Mouse (Mus musculus) heart, postnatal 0 days (tissue): ENCODE data around the gene 4933402D24Rik. TPM values are rescaled to one million over a fixed set of nuclear protein-coding genes. Genes with fewer than 3 reads are reported as not detected.
A peak's percentile ranks its signal among the peaks of the same experiment; 100 is the strongest.

Source experiments
- ATAC-seq: fragments of 200-750 bp; cut with Nextera tagmentation; 2 replicates; pipeline ENCODE4 v1.8.0; 2017; ENCODE audit warnings: low read depth, moderate number of reproducible peaks, moderate library complexity; ENCODE audit not compliant: insufficient read depth
- DNase-seq: peaks from one replicate; pipeline ENCODE4 v3.0.0-alpha.2; 2016; ENCODE audit warnings: low spot score
- H3K27ac ChIP-seq: fragments of 300-500 bp; sonication (generic); 2 replicates; pipeline ENCODE4 v1.5.1; 2014; ENCODE audit warnings: low read depth, mild to moderate bottlenecking
- H3K27me3 ChIP-seq: fragments of 300-500 bp; sonication (generic); 2 replicates; pipeline ENCODE4 v1.6.1; 2014; ENCODE audit warnings: low read length, mixed read lengths; ENCODE audit not compliant: control insufficient read depth, insufficient read depth
- H3K36me3 ChIP-seq: fragments of 300-500 bp; sonication (generic); replicated peaks from 2 replicates; pipeline ENCODE4 v1.6.1; 2014; ENCODE audit warnings: low read length, mixed read lengths; ENCODE audit not compliant: control insufficient read depth, insufficient read depth
- H3K4me1 ChIP-seq: fragments of 300-500 bp; sonication (generic); 2 replicates; pipeline ENCODE4 v1.6.1; 2014; ENCODE audit warnings: antibody characterized with exemption; ENCODE audit not compliant: control insufficient read depth, insufficient read depth
- H3K4me2 ChIP-seq: fragments of 300-500 bp; sonication (generic); 2 replicates; pipeline ENCODE4 v1.6.1; 2014; ENCODE audit warnings: low read depth, mild to moderate bottlenecking, low read length, moderate library complexity
- H3K4me3 ChIP-seq: fragments of 300-500 bp; sonication (generic); 2 replicates; pipeline ENCODE4 v1.5.1; 2014; ENCODE audit warnings: low read depth, low read length
- H3K9ac ChIP-seq: fragments of 300-500 bp; sonication (generic); replicated peaks from 2 replicates; pipeline ENCODE4 v1.6.1; 2014; ENCODE audit warnings: low read depth, low read length, mixed read lengths
- H3K9me3 ChIP-seq: fragments of 300-500 bp; sonication (generic); replicated peaks from 2 replicates; pipeline ENCODE4 v1.6.1; 2016; ENCODE audit warnings: low read length; ENCODE audit not compliant: control insufficient read depth
- CTCF ChIP-seq: IDR thresholded peaks from 2 replicates; pipeline ENCODE4 v1.5.1; 2016; ENCODE audit warnings: antibody characterized with exemption, control low read depth, low read depth
- EP300 ChIP-seq: IDR thresholded peaks from 2 replicates; pipeline ENCODE4 v1.6.1; 2016; ENCODE audit warnings: antibody characterized with exemption, low read depth
- WGBS: fragments of 180-500 bp; shearing (Covaris S2); extraction: QIAGEN DNeasy Blood & Tissue Kit; methylation state at CpG from one replicate; pipeline ENCODE4 v1.1.7; 2014; 5-methylcytosine and 5-hydroxymethylcytosine counted together
- polyA plus RNA-seq: library from polyadenylated mRNA; unstranded; fragments of >200 nt; fragmentation: Nextera tagmentation; extraction: Ambion mirVana; gene quantifications from 2 replicates; pipeline ENCODE4 v1.2.1, GENCODE M21; 2015
- total RNA-seq: library from RNA; depleted of rRNA; stranded (reverse); fragments of >200 nt; gene quantifications from 2 replicates; pipeline ENCODE4 v1.2.3, GENCODE M21; 2014; ENCODE audit warnings: low replicate concordance; rRNA removed

4933402D24Rik gene
- total and polyA plus RNA-seq, 2 experiments from 2014 or later = 0.08 TPM; not detected in 1

GRCm38 (mm10) chr1:63730240-63730771 lies 38.8 kb downstream of the 4933402D24Rik start, which contains the start of the genes Mdh1b and Fastkd2:
Mdh1b (minus strand) TSS chr1:63730318.
Fastkd2 (plus strand) TSS chr1:63730614.
- H3K27ac ChIP-seq = no peak within 1 kb of the TSS
- TF ChIP-seq EP300 (no peak), CTCF (no peak)
- H3K4me2 ChIP-seq = peak within 1 kb of the TSS; percentile 69

DNA sequence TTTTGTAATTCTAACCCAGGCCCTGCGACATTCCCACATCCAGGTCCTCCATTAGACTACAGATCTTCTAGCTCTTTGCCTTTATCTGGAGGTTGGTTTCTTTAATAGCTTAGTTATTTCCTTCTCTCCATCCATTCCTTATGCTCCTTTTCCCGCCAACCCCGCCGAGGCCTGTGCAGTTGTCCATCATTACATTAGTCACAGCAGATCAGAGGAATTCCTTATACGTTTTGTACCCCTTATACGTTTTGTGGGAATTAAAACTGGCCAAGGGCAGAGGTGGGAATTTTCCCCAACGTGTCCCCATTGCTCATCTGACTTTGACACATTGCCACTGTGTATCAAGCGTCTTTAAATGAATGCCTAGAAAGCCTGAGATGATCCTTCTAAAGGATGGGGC lies 39.3 kb downstream of the 4933402D24Rik start:
- no peak for TF ChIP-seq CTCF
- no peak for TF ChIP-seq EP300
- ATAC-seq = no peak
- peaks cover 13% of the 10 kb centered on the region for H3K4me1 ChIP-seq
- no peaks in the 10 kb centered on the region for H3K27me3 ChIP-seq
- H3K4me3 ChIP-seq = peak overlapping the region; percentile 64
- WGBS = 49% methylated on average over 8 of the region's 8 CpGs
- H3K9me3 ChIP-seq = no peaks in the 10 kb centered on the region
- H3K36me3 ChIP-seq = no peaks in the 10 kb centered on the region; the same call in 1 of the 2 replicates
- H3K4me2 ChIP-seq = peak overlapping the region; percentile 69
- H3K9ac ChIP-seq = no peak overlapping the region
- no peak for DNase-seq
- H3K27ac ChIP-seq = no peak overlapping the region

More at GRCm38 (mm10) chr1:63730240-63730771, 38.8 kb downstream of the 4933402D24Rik start, which contains the start of the genes Mdh1b and Fastkd2:
- no peaks in the 10 kb centered on the region for H3K9me3 ChIP-seq
- ATAC-seq (peak; percentile 94), DNase-seq (peak; percentile 92)
- under 1% methylated on average over 31 of the region's 31 CpGs for WGBS
- no peaks in the 10 kb centered on the region for H3K27me3 ChIP-seq
- H3K36me3 ChIP-seq = no peaks in the 10 kb centered on the region; the same call in 1 of the 2 replicates
- peaks cover 13% of the 10 kb centered on the region for H3K4me1 ChIP-seq
- peak within 1 kb of the TSS; percentile 63 for H3K9ac ChIP-seq
- H3K4me3 ChIP-seq = peak within 1 kb of the TSS; percentile 64

- Histone ChIP-seq H3K9ac (no peak overlapping the region), H3K27me3 (no peaks in the 10 kb centered on the region), H3K9me3 (no peaks in the 10 kb centered on the region), H3K4me3 (no peak overlapping the region), H3K27ac (no peak overlapping the region), H3K4me2 (no peak overlapping the region), H3K4me1 (no peaks in the 10 kb centered on the region), H3K36me3 (no peaks in the 10 kb centered on the region)
- ATAC-seq (no peak), DNase-seq (no peak)
- 71% methylated on average over 7 of the region's 7 CpGs for WGBS
- TF ChIP-seq CTCF = no peak
- no peak for TF ChIP-seq EP300
Measured at GRCm38 (mm10) chr1:63720161-63720560, 48.9 kb downstream of the 4933402D24Rik start.

GRCm38 (mm10) chr1:63708876-63709275 lies 60.2 kb downstream of the 4933402D24Rik start:
- ATAC-seq (no peak), DNase-seq (no peak)
- Histone ChIP-seq H3K36me3 (no peaks in the 10 kb centered on the region), H3K27ac (no peak overlapping the region), H3K4me2 (no peak overlapping the region), H3K4me1 (no peaks in the 10 kb centered on the region), H3K4me3 (no peak overlapping the region), H3K9ac (no peak overlapping the region), H3K9me3 (no peaks in the 10 kb centered on the region), H3K27me3 (no peaks in the 10 kb centered on the region)
- WGBS = 56% methylated on average over 3 of the region's 3 CpGs
- TF ChIP-seq CTCF (no peak), EP300 (no peak)

GRCm38 (mm10) chr1:63705733-63706132 lies 63.3 kb downstream of the 4933402D24Rik start:
- 46% methylated on average over 5 of the region's 5 CpGs for WGBS
- no peak overlapping the region for H3K9ac ChIP-seq
- H3K9me3 ChIP-seq = no peaks in the 10 kb centered on the region
- H3K27ac ChIP-seq = no peak overlapping the region
- no peak overlapping the region for H3K4me3 ChIP-seq
- DNase-seq = no peak
- H3K36me3 ChIP-seq = no peaks in the 10 kb centered on the region
- no peak for TF ChIP-seq CTCF
- no peak for TF ChIP-seq EP300
- no peak for ATAC-seq
- peak overlapping the region; percentile 12; the same call in 1 of the 2 replicates for H3K4me2 ChIP-seq
- no peaks in the 10 kb centered on the region for H3K4me1 ChIP-seq
- H3K27me3 ChIP-seq = no peaks in the 10 kb centered on the region

Other genes with a start within 250 kb of the 4933402D24Rik start
- not detected in 2 replicates for gene Gm39653, start 153.3 kb downstream of the 4933402D24Rik start, total RNA-seq
- gene Gm39653, start 153.3 kb downstream of the 4933402D24Rik start, polyA plus RNA-seq = not detected in 2 replicates
- gene Dytn, start 82.3 kb downstream of the 4933402D24Rik start, total RNA-seq = not detected in 2 replicates
- gene Dytn, start 82.3 kb downstream of the 4933402D24Rik start, polyA plus RNA-seq = not detected in 2 replicates
- gene Mdh1b, start 38.9 kb downstream of the 4933402D24Rik start, total RNA-seq = not detected in 2 replicates
- not detected in 2 replicates for gene Mdh1b, start 38.9 kb downstream of the 4933402D24Rik start, polyA plus RNA-seq
- 15.2 and 36.8 TPM in 2 replicates for gene Fastkd2, start 38.7 kb downstream of the 4933402D24Rik start, total RNA-seq
- 46.1 and 46.6 TPM in 2 replicates for gene Fastkd2, start 38.7 kb downstream of the 4933402D24Rik start, polyA plus RNA-seq